Mouse (Mus musculus) cerebellum, adult 9-11 months (tissue): ENCODE data around the gene Ipo7.
"Not testable (repeated sequence)": the region's sequence is repeated elsewhere in the genome, so short reads cannot be mapped to it uniquely, and the experiment has no call there.

Experiments
- DNase-seq: peaks from one replicate; pipeline ENCODE4 v3.0.0; 2022

Ipo7 gene

GRCm38 (mm10) chr7:110018117-110018630, at the start of gene Ipo7:
Gene Ipo7, plus strand, starts transcription at chr7:110018274.
- peak; percentile 91 for DNase-seq

- peak; percentile 85 for DNase-seq
Observed at GRCm38 (mm10) chr7:109968924-109969450, 49.1 kb upstream of the Ipo7 start.

DNA sequence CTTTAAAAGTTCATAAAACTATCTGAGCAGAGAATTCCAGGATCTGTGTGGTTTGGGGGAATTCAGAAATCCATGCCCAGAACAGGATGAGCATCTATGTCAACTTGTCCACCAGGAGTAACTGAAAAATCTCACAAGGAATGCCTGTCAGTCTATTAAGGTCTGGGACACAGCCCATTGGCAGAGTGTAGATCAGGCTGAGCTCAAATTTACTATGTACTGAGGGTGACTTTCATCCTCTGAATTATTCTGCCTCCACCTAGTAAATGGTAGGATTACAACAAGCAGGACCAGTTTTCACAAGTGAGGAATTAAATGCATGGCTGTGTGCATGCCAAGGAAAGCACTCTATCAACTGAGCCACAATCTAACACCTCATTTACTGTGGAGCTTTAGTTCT, 48.5 kb upstream of the Ipo7 start:
- DNase-seq, result no peak

- DNase-seq, result peak; percentile 76
Observed at GRCm38 (mm10) chr7:109975966-109976715, 41.9 kb upstream of the Ipo7 start.

GRCm38 (mm10) chr7:109977131-109977530, 40.9 kb upstream of the Ipo7 start:
- not testable (repeated sequence) for DNase-seq

DNA sequence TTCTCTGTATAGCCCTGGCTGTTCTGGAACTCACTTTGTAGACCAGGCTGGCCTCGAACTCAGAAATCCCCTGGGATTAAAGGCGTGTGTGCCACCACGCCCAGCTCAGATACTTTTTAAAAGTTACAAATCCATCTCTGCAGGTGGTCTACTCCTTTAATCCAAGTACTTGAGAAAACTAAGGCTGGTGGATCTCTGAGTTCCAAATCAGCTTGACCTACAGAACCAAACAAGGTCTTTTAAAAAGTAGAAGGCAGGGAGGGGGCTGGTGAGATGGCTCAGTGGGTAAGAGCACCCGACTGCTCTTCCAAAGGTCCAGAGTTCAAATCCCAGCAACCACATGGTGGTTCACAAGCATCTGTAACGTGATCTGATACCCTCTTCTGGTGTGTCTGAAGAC, 33.5 kb upstream of the Ipo7 start:
- DNase-seq, result not testable (repeated sequence)

GRCm38 (mm10) chr7:109985661-109986132, 32.4 kb upstream of the Ipo7 start:
- DNase-seq, result no peak

- DNase-seq, result peak; percentile 99
Observed at GRCm38 (mm10) chr7:109986133-109986669, 31.9 kb upstream of the Ipo7 start.

DNA sequence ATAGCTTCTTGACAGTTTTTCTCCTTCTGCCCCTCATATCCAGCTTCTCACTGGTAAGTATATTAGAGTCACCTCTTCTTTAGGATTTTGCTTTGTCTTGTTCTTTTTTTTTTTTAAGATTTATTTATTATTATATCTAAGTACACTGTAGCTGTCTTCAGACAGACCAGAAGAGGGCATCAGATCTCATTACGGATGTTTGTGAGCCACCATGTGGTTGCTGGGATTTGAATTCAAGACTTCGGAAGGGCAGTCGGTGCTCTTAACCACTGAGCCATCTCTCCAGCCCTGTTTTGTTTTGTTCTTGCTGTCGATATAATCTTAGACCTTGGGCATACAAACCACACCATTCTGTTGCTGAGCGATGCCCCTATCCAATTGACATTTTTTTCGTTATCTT, 31.3 kb upstream of the Ipo7 start, which contains the start of gene Tmem41b:
TSS of gene Tmem41b (minus strand) at position 155 of the 400 bp plus-strand sequence.
- peak; percentile 56 for DNase-seq

DNA sequence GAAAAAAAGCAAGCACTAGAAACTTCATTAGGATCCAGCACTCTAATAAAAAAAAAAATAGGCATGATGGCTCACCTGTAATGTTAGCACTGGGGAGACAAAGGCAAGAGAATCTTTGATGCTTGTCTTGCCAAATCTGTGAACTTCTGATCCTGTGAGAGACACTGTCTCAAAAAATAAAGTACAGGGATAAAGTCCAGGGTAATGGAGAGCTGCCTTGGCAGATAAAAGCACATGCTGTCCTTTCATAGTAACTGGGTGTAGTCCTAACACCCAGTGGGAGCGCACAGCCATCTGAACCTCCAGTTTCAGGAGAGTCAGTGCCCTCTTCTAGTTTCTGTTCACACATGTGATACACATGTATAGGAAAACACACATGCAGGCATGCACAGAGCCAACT, 26.8 kb upstream of the Ipo7 start:
- no peak for DNase-seq

DNA sequence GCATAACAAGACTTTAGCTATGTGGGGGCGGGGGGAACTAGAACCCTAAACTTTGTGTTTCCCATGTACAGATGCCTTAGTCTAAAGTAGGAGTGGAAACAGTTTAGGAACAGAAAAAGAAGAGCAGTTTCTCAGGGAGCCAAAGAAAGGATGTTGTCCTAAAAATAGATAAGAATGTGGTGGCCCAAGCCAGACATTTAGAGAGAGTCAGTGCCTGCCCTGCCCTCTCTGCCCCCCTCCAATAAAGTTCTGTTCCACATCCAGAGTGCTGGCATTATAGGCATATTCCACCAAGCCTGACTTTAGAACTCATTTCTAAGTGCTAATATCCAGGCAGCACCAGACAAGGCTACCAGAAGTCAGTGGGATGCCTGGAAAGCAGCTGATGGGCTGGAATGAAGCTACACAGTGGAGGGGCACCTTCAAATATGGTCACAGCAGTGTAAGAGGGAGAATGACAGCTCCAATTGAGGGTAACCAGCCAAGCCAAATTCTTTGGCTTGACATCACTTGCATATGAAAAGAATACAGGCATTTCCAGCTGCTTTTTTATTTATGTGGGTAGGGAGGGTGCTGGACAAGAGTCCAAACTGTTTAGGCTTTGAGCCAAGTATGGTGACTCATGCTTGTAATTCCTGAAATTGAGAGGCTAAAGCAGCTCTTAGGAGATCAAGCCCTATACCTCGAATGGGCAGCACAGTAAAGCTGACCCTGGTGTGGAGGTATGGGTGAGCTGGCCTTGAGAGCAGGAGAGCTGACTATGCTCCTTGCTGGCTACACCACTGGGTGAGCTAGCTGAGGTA, 24.7 kb upstream of the Ipo7 start:
- no peak for DNase-seq

- DNase-seq, result no peak
Observed at GRCm38 (mm10) chr7:109998388-109998787, 19.7 kb upstream of the Ipo7 start.

DNA sequence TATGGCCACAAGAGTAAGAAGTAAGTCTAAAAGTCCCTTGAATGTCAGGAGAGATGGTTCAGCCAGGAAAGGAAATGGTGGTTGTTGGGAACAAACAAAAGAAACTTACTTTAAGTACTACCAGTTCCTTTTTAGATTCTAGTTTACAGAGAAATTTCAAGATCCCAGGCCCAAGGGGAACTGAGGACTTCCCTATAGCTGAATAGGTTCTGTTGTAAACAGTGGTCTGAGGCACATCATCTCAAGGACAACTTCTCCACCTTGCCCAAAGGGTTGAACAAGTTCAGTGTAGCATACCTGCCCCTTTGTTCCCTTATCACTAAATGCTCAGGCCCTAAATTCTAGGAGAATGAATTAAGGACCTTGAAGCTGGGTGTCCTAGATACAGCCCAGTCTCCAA, 16.0 kb upstream of the Ipo7 start:
- no peak for DNase-seq

GRCm38 (mm10) chr7:110002968-110003367, 15.1 kb upstream of the Ipo7 start:
- DNase-seq, result peak; percentile 78

GRCm38 (mm10) chr7:110005976-110006375, 12.1 kb upstream of the Ipo7 start:
- DNase-seq, result no peak

DNA sequence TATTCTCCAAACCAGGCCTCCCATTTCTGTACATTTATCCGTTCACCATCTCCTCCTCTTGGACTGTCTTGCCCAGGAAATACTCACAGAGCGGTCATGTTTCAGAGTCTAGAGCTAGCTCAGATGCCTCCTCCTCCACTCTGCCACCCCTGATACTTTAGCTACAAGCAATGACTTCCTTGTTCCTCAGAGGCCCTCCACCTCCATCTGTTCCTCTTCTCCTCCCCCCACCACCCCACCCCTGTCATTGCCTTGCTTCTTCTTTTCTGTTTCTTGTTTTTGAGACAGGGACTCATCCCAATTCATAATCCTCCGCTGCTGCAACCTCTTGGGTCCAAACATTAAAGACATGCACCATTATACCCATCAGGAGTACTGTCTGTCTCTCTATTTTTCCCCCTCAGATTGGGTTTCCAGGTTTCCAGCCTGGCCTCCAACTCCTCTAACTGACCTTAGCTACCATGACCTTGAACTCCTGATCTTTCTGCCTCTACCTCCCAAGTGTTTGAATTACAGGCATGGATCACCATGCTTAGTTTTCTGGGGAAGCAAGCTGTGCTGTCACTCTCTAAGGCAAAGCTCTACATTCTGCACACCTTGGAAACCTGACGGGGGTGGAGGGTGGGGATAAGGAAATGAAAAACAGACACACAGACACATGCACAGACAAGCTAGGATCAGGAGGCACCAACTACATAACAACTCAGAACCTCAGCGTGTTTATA, 11.4 kb upstream of the Ipo7 start:
- no peak for DNase-seq

- no peak for DNase-seq
Observed at GRCm38 (mm10) chr7:110008513-110008912, 9.6 kb upstream of the Ipo7 start.

DNA sequence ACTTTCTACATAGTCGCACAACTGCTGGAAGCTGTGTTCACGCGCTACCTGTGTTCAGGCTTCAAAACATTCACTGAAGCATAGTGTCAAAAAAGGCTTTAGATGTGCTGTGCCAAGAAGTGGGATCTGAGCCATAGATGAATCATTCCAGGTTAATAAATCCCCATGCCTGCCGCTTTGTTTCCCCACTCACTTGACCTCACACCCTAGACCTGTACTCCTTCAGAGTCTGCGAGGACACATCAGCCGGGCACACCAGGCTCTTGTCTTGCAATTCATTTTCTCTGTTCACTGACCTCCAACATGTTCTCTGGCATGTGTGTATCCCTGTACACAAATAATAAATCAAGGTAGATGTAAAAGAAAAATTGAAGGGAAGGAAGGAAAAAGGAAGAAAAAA, 9.0 kb upstream of the Ipo7 start:
- DNase-seq, result no peak

DNA sequence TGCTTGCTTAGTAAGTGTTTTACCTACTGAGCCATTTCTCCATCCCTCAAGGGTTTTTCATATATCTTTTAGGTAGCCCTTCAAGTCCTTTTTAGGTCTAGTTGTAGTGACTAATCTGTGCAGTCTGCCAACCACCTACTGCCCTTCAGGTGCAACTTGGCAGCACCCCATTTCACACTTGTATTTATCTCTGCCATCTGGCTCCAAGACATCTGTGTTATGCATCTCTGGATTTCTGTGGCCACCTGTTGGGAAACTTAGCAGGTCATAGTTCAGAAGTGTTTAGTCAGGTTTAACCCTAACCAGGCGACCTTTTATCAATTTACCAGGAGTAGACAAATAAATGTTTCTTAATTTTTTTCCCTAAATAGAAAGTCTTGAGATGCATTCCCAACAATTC, 6.7 kb upstream of the Ipo7 start:
- DNase-seq, result no peak

- no peak for DNase-seq
Observed at GRCm38 (mm10) chr7:110014272-110014671, 3.8 kb upstream of the Ipo7 start.

DNA sequence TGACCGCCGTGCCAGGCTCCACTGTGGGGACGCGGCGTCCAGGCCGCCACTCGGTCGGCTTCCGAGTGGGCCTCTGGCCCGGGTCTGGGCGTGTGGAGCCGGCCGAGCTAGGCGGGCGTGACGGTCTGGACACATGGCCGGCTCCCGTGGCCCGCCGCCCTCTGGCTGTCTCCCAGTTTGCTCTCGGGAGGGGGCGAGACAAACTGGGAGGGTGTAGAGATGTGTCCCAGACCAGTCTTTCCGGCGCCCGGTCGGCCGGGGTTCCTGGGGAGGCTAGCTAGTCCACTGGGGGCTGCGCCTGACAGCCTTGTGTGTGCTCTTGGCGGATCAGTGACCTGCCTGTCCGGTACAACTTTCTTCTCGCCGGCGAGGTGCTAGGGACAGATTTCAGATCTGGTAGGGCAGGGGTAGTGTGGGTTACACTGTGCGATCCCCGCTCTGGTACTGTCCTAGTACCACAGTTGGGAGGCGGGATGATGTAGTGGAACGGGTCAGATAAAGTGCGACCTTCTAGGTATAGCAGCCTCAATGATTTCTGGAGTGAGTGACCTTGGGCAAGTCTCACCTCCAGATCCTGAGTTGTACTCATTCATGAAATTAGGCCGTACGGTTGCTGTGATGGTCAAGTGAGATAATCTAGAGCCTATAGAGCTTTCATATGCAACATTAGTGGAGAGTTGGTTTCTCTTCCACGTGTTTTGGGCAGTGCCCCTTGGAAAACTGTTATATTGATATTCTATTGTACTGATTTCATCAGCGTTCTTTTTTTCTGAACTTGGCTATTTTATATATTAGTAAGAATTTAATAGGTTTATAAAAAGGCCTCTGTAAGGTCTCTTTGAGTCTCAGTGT, 783 bp downstream of the Ipo7 start:
- DNase-seq, result peak; percentile 73

DNA sequence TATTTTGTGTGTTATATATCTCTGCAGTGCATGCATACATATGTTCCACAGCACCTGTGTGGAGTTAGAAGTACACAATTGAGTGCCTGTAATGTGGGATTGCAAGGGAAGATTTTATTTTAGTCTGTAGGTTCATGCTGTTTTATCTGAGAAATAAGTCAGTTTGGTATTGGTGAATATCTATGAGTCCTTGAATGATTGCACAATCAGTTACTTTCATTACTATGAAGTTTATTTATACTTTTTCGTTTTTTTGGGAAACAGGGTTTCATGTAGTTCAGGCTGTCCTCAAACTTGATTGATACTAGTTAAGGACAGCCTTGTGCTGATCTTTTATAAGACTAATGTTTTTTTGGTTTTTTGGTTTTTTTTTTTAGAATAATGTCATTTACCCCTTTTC, 5.5 kb downstream of the Ipo7 start:
- no peak for DNase-seq
